Mouse (Mus musculus) embryonic fibroblast, embryonic 13.5 days (primary cell): ENCODE data around the gene Scyl3. TPM values are rescaled to one million over a fixed set of nuclear protein-coding genes. Genes with fewer than 3 reads are reported as not detected.

Source experiments
- H3K27ac ChIP-seq: 2 replicates; pipeline ENCODE4 v1.5.1; 2012; ENCODE audit warnings: low read length, control low read depth, inconsistent platforms; ENCODE audit not compliant: insufficient read depth
- H3K4me1 ChIP-seq: 2 replicates; pipeline ENCODE4 v1.6.1; 2011; ENCODE audit warnings: low read length; ENCODE audit not compliant: control insufficient read depth, insufficient read depth
- H3K4me3 ChIP-seq: 2 replicates; pipeline ENCODE4 v1.5.1; 2011; ENCODE audit warnings: mild to moderate bottlenecking, control low read depth, low read length; ENCODE audit not compliant: insufficient read depth
- CTCF ChIP-seq: IDR thresholded peaks from 2 replicates; pipeline ENCODE4 v1.5.1; 2011; ENCODE audit warnings: mild to moderate bottlenecking, control low read depth, low read length, moderate library complexity, borderline replicate concordance; ENCODE audit not compliant: insufficient read depth
- POLR2A ChIP-seq: IDR thresholded peaks from 2 replicates; pipeline ENCODE4 v1.6.1; 2011; ENCODE audit warnings: low read depth, mild to moderate bottlenecking, control low read depth, low read length, moderate library complexity
- polyA plus RNA-seq: library from polyadenylated mRNA; stranded (reverse); fragments of >200 nt; gene quantifications from 2 replicates; pipeline ENCODE4 v1.2.4, GENCODE M21; 2011; ENCODE audit warnings: low read depth; ENCODE audit not compliant: missing spikeins, insufficient read length

Gene Scyl3
- 21.7 TPM in 2 replicates for polyA plus RNA-seq

GRCm38 (mm10) chr1:163928846-163929245 is at the start of gene Scyl3:
TSS of gene Scyl3 (plus strand) at chr1:163929100.
- Histone ChIP-seq H3K4me1 (0 out of 2 replicates have a peak, but pooled peaks cover 2% of the 10 kb centered on the region), H3K27ac (no peak within 1 kb of the TSS; the same call in 1 of the 2 replicates), H3K4me3 (peak within 1 kb of the TSS; percentile 70)
- TF ChIP-seq CTCF (no peak), POLR2A (no peak)

- Histone ChIP-seq H3K4me3 (no peak overlapping the region), H3K27ac (no peak overlapping the region), H3K4me1 (no peaks in the 10 kb centered on the region)
- TF ChIP-seq POLR2A, result no peak
- no peak for TF ChIP-seq CTCF
Observed at GRCm38 (mm10) chr1:163889629-163890028, 39.3 kb upstream of the Scyl3 start.

GRCm38 (mm10) chr1:163893294-163893693 is 35.6 kb upstream of the Scyl3 start:
- no peaks in the 10 kb centered on the region for H3K4me1 ChIP-seq

GRCm38 (mm10) chr1:163893774-163894527 is 34.9 kb upstream of the Scyl3 start:
- Histone ChIP-seq H3K4me1 (no peaks in the 10 kb centered on the region), H3K4me3 (no peak overlapping the region), H3K27ac (peak overlapping the region; percentile 53)
- TF ChIP-seq CTCF (no peak), POLR2A (no peak)

More at GRCm38 (mm10) chr1:163893294-163893693, 35.6 kb upstream of the Scyl3 start:
- no peak overlapping the region for H3K4me3 ChIP-seq
- TF ChIP-seq CTCF, result no peak
- TF ChIP-seq POLR2A, result no peak
- H3K27ac ChIP-seq, result 0 out of 2 replicates have a peak overlapping the region, but pooled peaks have one; percentile 12

GRCm38 (mm10) chr1:163898291-163898764 is 30.6 kb upstream of the Scyl3 start:
- TF ChIP-seq CTCF, result no peak
- peak; percentile 29; the same call in 1 of the 2 replicates for TF ChIP-seq POLR2A
- Histone ChIP-seq H3K4me1 (peaks cover 2% of the 10 kb centered on the region; the same call in 1 of the 2 replicates), H3K4me3 (no peak overlapping the region), H3K27ac (peak overlapping the region; percentile 96)

- Histone ChIP-seq H3K4me1 (peaks cover 2% of the 10 kb centered on the region; the same call in 1 of the 2 replicates), H3K4me3 (no peak overlapping the region), H3K27ac (peak overlapping the region; percentile 81)
- no peak for TF ChIP-seq CTCF
- TF ChIP-seq POLR2A, result no peak
Observed at GRCm38 (mm10) chr1:163899575-163899974, 29.3 kb upstream of the Scyl3 start.

- no peak overlapping the region for H3K4me3 ChIP-seq
- TF ChIP-seq CTCF (no peak), POLR2A (no peak)
- H3K4me1 ChIP-seq, result peaks cover 2% of the 10 kb centered on the region; the same call in 1 of the 2 replicates
- H3K27ac ChIP-seq, result no peak overlapping the region
Observed at GRCm38 (mm10) chr1:163900168-163900567, 28.7 kb upstream of the Scyl3 start.

GRCm38 (mm10) chr1:163903411-163903810 is 25.5 kb upstream of the Scyl3 start:
- Histone ChIP-seq H3K4me3 (no peak overlapping the region), H3K4me1 (peaks cover 4% of the 10 kb centered on the region; the same call in 1 of the 2 replicates), H3K27ac (no peak overlapping the region)
- TF ChIP-seq POLR2A (no peak), CTCF (no peak)

GRCm38 (mm10) chr1:163907007-163907811 is 21.7 kb upstream of the Scyl3 start:
- Histone ChIP-seq H3K4me1 (peaks cover 4% of the 10 kb centered on the region; the same call in 1 of the 2 replicates), H3K27ac (peak overlapping the region; percentile 100), H3K4me3 (no peak overlapping the region)
- no peak for TF ChIP-seq POLR2A
- no peak for TF ChIP-seq CTCF
